Mouse (Mus musculus) embryonic fibroblast, embryonic 13.5 days (primary cell): ENCODE results near the gene Ppp2r5d.

ENCODE experiments used
- CTCF ChIP-seq: IDR thresholded peaks from 2 replicates; pipeline ENCODE4 v1.5.1; 2011; ENCODE audit warnings: mild to moderate bottlenecking, control low read depth, low read length, moderate library complexity, borderline replicate concordance; ENCODE audit not compliant: insufficient read depth
- POLR2A ChIP-seq: IDR thresholded peaks from 2 replicates; pipeline ENCODE4 v1.6.1; 2011; ENCODE audit warnings: low read depth, mild to moderate bottlenecking, control low read depth, low read length, moderate library complexity

- no peak for TF ChIP-seq POLR2A
- TF ChIP-seq CTCF: no peak
These were observed 36.4 kb upstream of the Ppp2r5d start for GRCm38 (mm10) chr17:46741305-46741704.
